Mouse (Mus musculus): ENCODE results near the gene Aadacl2. TPM values are rescaled to one million over a fixed set of nuclear protein-coding genes. Genes with fewer than 3 reads are reported as not detected.

Gene Aadacl2
- polyA plus RNA-seq, 1 experiment, result not detected

DNA sequence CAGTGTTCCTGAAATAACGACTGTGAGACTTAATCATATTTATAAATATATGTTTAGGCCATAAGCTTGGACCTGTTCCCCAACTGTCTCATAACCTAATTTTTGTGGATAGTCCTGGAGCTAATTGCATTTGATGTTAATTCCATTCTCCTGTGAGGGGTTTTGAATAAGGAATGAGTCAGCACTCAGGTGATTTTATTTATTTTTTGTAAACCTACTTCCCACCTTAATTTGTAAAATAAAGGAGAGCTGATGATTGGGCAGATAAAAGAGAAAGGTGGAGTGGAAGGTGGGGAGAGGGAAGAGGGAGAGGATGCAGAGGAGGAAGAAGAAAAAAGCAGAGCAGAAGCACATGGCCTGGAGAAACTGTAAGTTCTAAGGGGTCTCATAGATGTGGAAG, 18.9 kb downstream of the Aadacl2 start, which contains the start of gene Aadac:
Gene Aadac, plus strand, starts transcription at position 301 of the 400 bp plus-strand sequence.
- no peak within 1 kb of the TSS for H3K4me3 ChIP-seq
- TF ChIP-seq REST (IDR thresholded peaks at IDR 0.05; ENCODE audit: insufficient read depth, insufficient read length), result no peak
- no peak for TF ChIP-seq POLR2A (IDR thresholded peaks at IDR 0.05; ENCODE audit: insufficient read length, low read depth)
- TF ChIP-seq MAX (IDR thresholded peaks at IDR 0.05; ENCODE audit: low read depth), result no peak
- no peak for TF ChIP-seq CEBPB (IDR thresholded peaks at IDR 0.05; ENCODE audit: insufficient read depth, poor library complexity, severe bottlenecking)
- TF ChIP-seq SRF (IDR thresholded peaks at IDR 0.05; ENCODE audit: control insufficient read depth, insufficient read length, low read depth), result no peak
- no peak for TF ChIP-seq TCF3 (IDR thresholded peaks at IDR 0.05; ENCODE audit: insufficient read length, low read depth)
- TF ChIP-seq MYOD1 (IDR thresholded peaks at IDR 0.05; ENCODE audit: control insufficient read depth in 1 of 3, insufficient read length in 2 of 3, low read depth in 2 of 3), result no peak
- no peaks in the 10 kb centered on the region for H3K36me3 ChIP-seq (ENCODE audit: control insufficient read depth, insufficient read depth)
- no peak within 1 kb of the TSS for H3ac ChIP-seq (ENCODE audit: control insufficient read depth, insufficient read length)
- H3K4me2 ChIP-seq (ENCODE audit: low read depth), result no peak within 1 kb of the TSS
- no peaks in the 10 kb centered on the region for H3K79me2 ChIP-seq (ENCODE audit: control insufficient read depth, insufficient read depth)
- H3K27me3 ChIP-seq (ENCODE audit: control insufficient read depth, insufficient read depth, insufficient read length), result no peaks in the 10 kb centered on the region

DNA sequence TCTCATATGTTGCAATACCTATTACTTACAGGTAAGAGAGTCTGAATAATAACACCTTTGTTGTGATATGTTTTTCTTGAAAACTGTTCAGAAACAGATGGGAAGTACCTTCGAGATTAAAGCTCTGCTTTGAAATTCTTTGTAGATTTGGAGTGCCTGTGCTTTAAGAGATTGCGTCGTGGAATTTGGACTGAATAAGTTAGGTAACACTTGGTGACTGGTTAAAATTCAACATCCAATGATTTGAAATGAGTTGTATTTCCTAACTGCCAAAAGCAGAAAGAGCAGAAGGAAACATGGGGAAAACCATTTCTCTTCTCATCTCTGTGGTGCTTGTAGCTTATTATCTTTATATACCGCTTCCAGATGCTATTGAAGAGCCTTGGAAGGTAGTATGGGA, 25.0 kb downstream of the Aadacl2 start:
- no peaks in the 10 kb centered on the region for H3K36me3 ChIP-seq (ENCODE audit: control insufficient read depth, insufficient read depth)
- H3ac ChIP-seq (ENCODE audit: control insufficient read depth, insufficient read length), result no peak overlapping the region
- H3K4me3 ChIP-seq, result no peak overlapping the region
- no peaks in the 10 kb centered on the region for H3K27me3 ChIP-seq (ENCODE audit: control insufficient read depth, insufficient read depth, insufficient read length)
- no peak overlapping the region for H3K4me2 ChIP-seq (ENCODE audit: low read depth)
- H3K79me2 ChIP-seq (ENCODE audit: control insufficient read depth, insufficient read depth), result no peaks in the 10 kb centered on the region
- no peak for TF ChIP-seq SRF (IDR thresholded peaks at IDR 0.05; ENCODE audit: control insufficient read depth, insufficient read length, low read depth)

DNA sequence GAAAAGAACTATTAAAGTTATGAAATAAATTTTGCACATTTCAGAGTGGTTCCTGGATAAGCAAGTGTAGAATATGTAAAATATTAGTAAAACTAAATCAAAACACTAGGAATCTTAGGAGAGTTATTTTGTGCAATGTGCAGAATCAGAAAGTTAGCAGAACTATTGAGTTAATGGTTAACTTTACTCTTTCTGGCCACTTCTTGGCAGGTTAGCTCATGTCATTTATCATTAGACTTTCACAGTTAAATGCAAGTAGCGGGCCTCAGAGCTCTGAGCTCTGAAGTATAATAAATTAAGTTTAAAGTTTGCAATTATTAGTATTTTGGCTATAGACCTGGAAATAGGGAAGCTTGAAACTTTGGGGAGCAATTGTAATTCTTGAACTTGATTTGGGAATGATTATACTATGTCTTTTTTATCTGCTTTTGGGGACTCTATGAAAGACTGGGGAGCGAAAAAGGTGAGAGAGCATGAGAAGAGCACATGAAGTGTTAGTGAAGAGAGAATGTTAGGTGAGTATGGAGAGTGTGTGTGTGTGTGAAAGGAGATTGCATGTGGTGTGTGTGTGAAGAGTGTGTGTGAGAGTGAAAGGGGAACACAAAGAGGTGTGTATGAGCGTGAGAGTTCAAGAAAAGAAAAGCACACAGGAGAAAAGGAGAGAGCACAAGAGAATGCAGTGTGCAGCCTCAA, 39.8 kb downstream of the Aadacl2 start:
- no peaks in the 10 kb centered on the region for H3K27me3 ChIP-seq (ENCODE audit: control insufficient read depth, insufficient read depth, insufficient read length)
- H3K36me3 ChIP-seq (ENCODE audit: control insufficient read depth, insufficient read depth), result no peaks in the 10 kb centered on the region
- H3K79me2 ChIP-seq (ENCODE audit: control insufficient read depth, insufficient read depth), result no peaks in the 10 kb centered on the region
- H3K4me2 ChIP-seq (ENCODE audit: low read depth), result no peak overlapping the region
- H3ac ChIP-seq (ENCODE audit: control insufficient read depth, insufficient read length), result no peak overlapping the region
- no peak for TF ChIP-seq POLR2A (IDR thresholded peaks at IDR 0.05; ENCODE audit: insufficient read length, low read depth)
- TF ChIP-seq TCF3 (IDR thresholded peaks at IDR 0.05; ENCODE audit: insufficient read length, low read depth), result no peak
- no peak for TF ChIP-seq POLR2AphosphoS2 (IDR thresholded peaks at IDR 0.05; ENCODE audit: insufficient read length, low read depth)
- TF ChIP-seq SRF (IDR thresholded peaks at IDR 0.05; ENCODE audit: control insufficient read depth, insufficient read length, low read depth), result no peak
- no peak overlapping the region for H3K4me3 ChIP-seq

DNA sequence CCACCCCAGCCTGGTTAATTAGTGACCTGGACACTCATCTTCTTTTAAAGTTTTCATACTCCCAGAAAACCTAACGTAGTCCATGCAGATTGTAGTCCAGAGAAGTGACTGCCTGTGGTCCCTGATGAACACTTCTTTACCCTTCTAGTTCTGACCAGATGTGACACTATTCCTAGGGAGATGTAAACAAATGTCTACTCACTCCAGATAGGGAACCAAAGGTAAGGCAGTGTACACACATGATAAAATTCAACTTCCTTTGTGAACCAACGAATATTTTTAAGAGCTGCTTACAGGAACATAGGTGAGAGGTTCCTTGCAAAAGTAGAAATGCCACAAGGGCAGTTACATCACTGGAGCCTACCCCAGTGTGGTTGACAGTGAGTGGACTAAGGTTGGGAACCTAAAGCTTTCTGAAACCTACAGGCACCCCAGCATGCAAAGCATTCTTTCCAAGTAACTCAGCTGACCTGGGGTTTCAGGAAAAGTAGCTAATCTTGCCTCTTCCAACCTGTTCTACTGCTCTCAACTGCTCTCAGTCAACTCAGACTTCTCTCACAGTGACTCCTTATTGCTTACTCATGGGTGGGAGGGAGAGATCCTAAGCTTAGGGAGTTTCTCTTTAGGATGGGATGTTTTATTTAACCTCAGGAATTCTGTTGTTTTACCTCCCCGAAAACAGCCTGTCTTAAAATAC, 46.8 kb downstream of the Aadacl2 start:
- no peaks in the 10 kb centered on the region for H3K27me3 ChIP-seq (ENCODE audit: control insufficient read depth, insufficient read depth, insufficient read length)
- TF ChIP-seq CEBPB (IDR thresholded peaks at IDR 0.05; ENCODE audit: insufficient read depth, poor library complexity, severe bottlenecking), result no peak
- no peak for TF ChIP-seq MAX (IDR thresholded peaks at IDR 0.05; ENCODE audit: low read depth)
- no peak for TF ChIP-seq MYOD1 (IDR thresholded peaks at IDR 0.05; ENCODE audit: control insufficient read depth in 1 of 3, insufficient read length in 2 of 3, low read depth in 2 of 3)
- no peak for TF ChIP-seq MYOG (IDR thresholded peaks at IDR 0.05; ENCODE audit: control insufficient read depth in 1 of 3, insufficient read depth in 1 of 3, insufficient read length in 2 of 3, low read depth in 2 of 3)
- TF ChIP-seq E2F4 (IDR thresholded peaks at IDR 0.05; ENCODE audit: insufficient read depth), result no peak
- TF ChIP-seq USF1 (IDR thresholded peaks at IDR 0.05; ENCODE audit: low read depth), result no peak
- no peak for TF ChIP-seq REST (IDR thresholded peaks at IDR 0.05; ENCODE audit: insufficient read depth, insufficient read length)
- TF ChIP-seq TCF3 (IDR thresholded peaks at IDR 0.05; ENCODE audit: insufficient read length, low read depth), result no peak
- TF ChIP-seq POLR2A (IDR thresholded peaks at IDR 0.05; ENCODE audit: insufficient read length, low read depth), result no peak
- no peak for TF ChIP-seq POLR2AphosphoS2 (IDR thresholded peaks at IDR 0.05; ENCODE audit: insufficient read length, low read depth)
- H3K79me2 ChIP-seq (ENCODE audit: control insufficient read depth, insufficient read depth), result no peaks in the 10 kb centered on the region

DNA sequence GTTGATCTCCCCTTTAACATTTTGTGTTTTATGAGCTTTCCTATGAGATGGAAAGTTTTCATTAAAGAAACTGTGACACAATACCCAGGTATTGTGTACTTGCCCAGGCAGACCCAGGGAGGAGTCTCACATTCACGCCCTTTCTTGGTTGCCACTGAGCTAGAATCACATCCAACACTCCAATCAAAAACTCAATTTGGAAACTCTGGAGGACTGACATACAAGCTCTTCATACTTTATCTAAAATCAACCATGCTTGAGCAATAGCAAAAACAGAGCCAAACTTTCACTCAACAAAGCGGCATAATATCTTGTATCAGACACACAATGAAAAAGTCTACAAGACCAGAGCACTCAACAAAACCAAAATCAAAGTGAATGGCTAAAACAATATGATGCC, 47.4 kb downstream of the Aadacl2 start:
- H3K79me2 ChIP-seq (ENCODE audit: control insufficient read depth, insufficient read depth), result no peaks in the 10 kb centered on the region
- TF ChIP-seq USF1 (IDR thresholded peaks at IDR 0.05; ENCODE audit: low read depth), result no peak
- TF ChIP-seq E2F4 (IDR thresholded peaks at IDR 0.05; ENCODE audit: insufficient read depth), result no peak
- no peak for TF ChIP-seq CEBPB (IDR thresholded peaks at IDR 0.05; ENCODE audit: insufficient read depth, poor library complexity, severe bottlenecking)
- no peak for TF ChIP-seq TCF3 (IDR thresholded peaks at IDR 0.05; ENCODE audit: insufficient read length, low read depth)
- TF ChIP-seq POLR2A (IDR thresholded peaks at IDR 0.05; ENCODE audit: insufficient read length, low read depth), result no peak
- TF ChIP-seq REST (IDR thresholded peaks at IDR 0.05; ENCODE audit: insufficient read depth, insufficient read length), result no peak
- no peak for TF ChIP-seq POLR2AphosphoS2 (IDR thresholded peaks at IDR 0.05; ENCODE audit: insufficient read length, low read depth)
- TF ChIP-seq MYOD1 (IDR thresholded peaks at IDR 0.05; ENCODE audit: control insufficient read depth in 1 of 3, insufficient read length in 2 of 3, low read depth in 2 of 3), result no peak
- TF ChIP-seq MAX (IDR thresholded peaks at IDR 0.05; ENCODE audit: low read depth), result no peak
- no peak for TF ChIP-seq MYOG (IDR thresholded peaks at IDR 0.05; ENCODE audit: control insufficient read depth in 1 of 3, insufficient read depth in 1 of 3, insufficient read length in 2 of 3, low read depth in 2 of 3)
- TF ChIP-seq SRF (IDR thresholded peaks at IDR 0.05; ENCODE audit: control insufficient read depth, insufficient read length, low read depth), result no peak
- TF ChIP-seq TCF12 (IDR thresholded peaks at IDR 0.05; ENCODE audit: insufficient read depth, poor library complexity, severe bottlenecking), result no peak
- H3K4me3 ChIP-seq, result no peak overlapping the region
- no peaks in the 10 kb centered on the region for H3K27me3 ChIP-seq (ENCODE audit: control insufficient read depth, insufficient read depth, insufficient read length)
- no peaks in the 10 kb centered on the region for H3K36me3 ChIP-seq (ENCODE audit: control insufficient read depth, insufficient read depth)
- H3ac ChIP-seq (ENCODE audit: control insufficient read depth, insufficient read length), result no peak overlapping the region
- H3K4me2 ChIP-seq (ENCODE audit: low read depth), result no peak overlapping the region

More for the DNA sequence above, 46.8 kb downstream of the Aadacl2 start:
- Histone ChIP-seq H3K4me3 (no peak overlapping the region), H3K36me3 (ENCODE audit: control insufficient read depth, insufficient read depth) (no peaks in the 10 kb centered on the region), H3K4me2 (ENCODE audit: low read depth) (no peak overlapping the region), H3ac (ENCODE audit: control insufficient read depth, insufficient read length) (no peak overlapping the region)

All from myocyte (in vitro differentiated cells).